Mouse (Mus musculus) liver, embryonic 16.5 days (tissue): ENCODE data around the gene Ntmt1. TPM values are rescaled to one million over a fixed set of nuclear protein-coding genes. Genes with fewer than 3 reads are reported as not detected.

ENCODE experiments used
- ATAC-seq: fragments of 200-750 bp; cut with Nextera tagmentation; 2 replicates; pipeline ENCODE4 v1.8.0; 2017; ENCODE audit warnings: low read depth, mild to moderate bottlenecking, moderate number of reproducible peaks, moderate library complexity
- H3K27ac ChIP-seq: fragments of 300-500 bp; sonication (generic); 2 replicates; pipeline ENCODE4 v1.5.1; 2014; ENCODE audit warnings: mild to moderate bottlenecking, low read length
- H3K27me3 ChIP-seq: fragments of 300-500 bp; sonication (generic); 2 replicates; pipeline ENCODE4 v1.6.1; 2014; ENCODE audit warnings: low read depth, low read length, mixed read lengths; ENCODE audit not compliant: control insufficient read depth, insufficient read depth
- H3K36me3 ChIP-seq: fragments of 300-500 bp; sonication (generic); 2 replicates; pipeline ENCODE4 v1.6.1; 2014; ENCODE audit warnings: mild to moderate bottlenecking; ENCODE audit not compliant: control insufficient read depth, insufficient read depth
- H3K4me1 ChIP-seq: fragments of 300-500 bp; sonication (generic); 2 replicates; pipeline ENCODE4 v1.6.1; 2014; ENCODE audit warnings: low read depth, low read length, mixed read lengths; ENCODE audit not compliant: control insufficient read depth
- H3K4me2 ChIP-seq: fragments of 300-500 bp; sonication (generic); 2 replicates; pipeline ENCODE4 v1.6.1; 2014; ENCODE audit warnings: low read depth, low read length, mixed read lengths
- H3K4me3 ChIP-seq: fragments of 300-500 bp; sonication (generic); 2 replicates; pipeline ENCODE4 v1.5.1; 2014; ENCODE audit warnings: low read depth, mild to moderate bottlenecking, low read length
- H3K9ac ChIP-seq: fragments of 300-500 bp; sonication (generic); 2 replicates; pipeline ENCODE4 v1.6.1; 2014; ENCODE audit warnings: low read depth, low read length
- H3K9me3 ChIP-seq: fragments of 300-500 bp; sonication (generic); replicated peaks from 2 replicates; pipeline ENCODE4 v1.6.1; 2016; ENCODE audit warnings: low read length; ENCODE audit not compliant: control insufficient read depth
- WGBS: fragments of 180-500 bp; shearing (Covaris S2); extraction: QIAGEN DNeasy Blood & Tissue Kit; methylation state at CpG from one replicate; pipeline ENCODE4 v1.1.7; 2014; ENCODE audit not compliant: insufficient replicate concordance; 5-methylcytosine and 5-hydroxymethylcytosine counted together
- polyA plus RNA-seq: library from polyadenylated mRNA; unstranded; fragments of >200 nt; fragmentation: Nextera tagmentation; extraction: Ambion mirVana; gene quantifications from 2 replicates; pipeline ENCODE4 v1.2.1, GENCODE M21; 2015

Gene Ntmt1
- polyA plus RNA-seq, 1 experiment from 2014 or later = 24.9 TPM

DNA sequence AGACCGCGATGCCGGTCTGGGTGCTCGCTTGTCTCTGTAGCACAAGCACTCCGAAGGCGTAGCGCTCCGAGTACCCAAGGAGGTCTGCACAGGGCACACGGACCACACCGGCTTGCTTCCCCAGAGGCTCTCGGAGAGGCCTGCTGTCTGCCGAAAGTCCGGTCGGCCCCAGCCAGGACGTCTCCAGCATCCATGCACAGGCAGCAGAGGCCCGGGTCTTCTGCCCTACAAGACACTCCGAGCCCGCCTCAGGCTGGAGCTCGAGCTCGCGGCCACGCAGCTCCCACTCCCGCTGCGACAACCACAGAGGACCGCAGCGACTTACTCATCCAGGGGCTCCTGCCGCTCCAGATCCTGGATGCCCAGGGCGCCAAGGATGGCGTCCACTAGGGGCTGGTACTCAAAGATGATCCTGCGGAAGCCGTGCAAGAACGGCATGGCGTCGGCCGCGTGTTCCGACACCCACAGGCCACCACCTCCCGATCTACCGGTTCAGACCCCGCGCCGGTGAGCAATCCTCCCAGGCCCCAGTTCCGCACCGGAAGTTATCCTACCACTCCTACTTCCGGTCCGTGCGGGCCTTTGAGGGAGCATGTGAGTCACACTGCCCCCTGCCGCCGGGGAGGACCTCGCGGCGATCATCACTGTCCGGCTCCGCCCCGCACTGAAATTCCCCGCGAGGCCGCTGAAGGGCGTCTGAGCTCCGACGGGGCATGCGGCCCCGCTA, 20.3 kb downstream of the Ntmt1 start:
- Histone ChIP-seq H3K27ac (peak overlapping the region; percentile 97), H3K9ac (peak overlapping the region; percentile 92), H3K4me2 (peak overlapping the region; percentile 70), H3K27me3 (no peaks in the 10 kb centered on the region), H3K9me3 (no peaks in the 10 kb centered on the region), H3K4me1 (peaks cover 27% of the 10 kb centered on the region), H3K4me3 (peak overlapping the region; percentile 100), H3K36me3 (peaks cover 34% of the 10 kb centered on the region)
- peak; percentile 85 for ATAC-seq
- WGBS = under 1% methylated on average over 63 of the region's 63 CpGs

DNA sequence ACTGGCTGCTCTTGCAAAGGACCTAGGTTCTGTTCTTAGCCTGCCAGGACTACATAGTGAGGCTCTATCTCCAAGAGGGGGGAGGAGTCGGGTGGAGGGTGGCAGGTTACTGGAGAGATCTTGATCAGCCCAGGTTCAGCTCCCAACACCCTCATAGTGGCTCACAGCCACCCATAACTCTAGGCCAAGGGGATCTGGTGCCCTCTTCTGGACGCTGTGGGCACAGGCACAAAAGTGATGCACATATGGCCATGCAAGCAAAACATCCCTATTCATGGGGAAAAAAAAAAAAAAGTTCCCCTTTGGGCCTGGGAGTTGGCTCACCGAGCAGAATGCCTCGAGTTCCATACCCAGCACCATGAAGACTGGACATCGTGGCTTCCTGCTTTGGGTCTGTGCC, 21.7 kb downstream of the Ntmt1 start:
- Histone ChIP-seq H3K36me3 (peaks cover 20% of the 10 kb centered on the region), H3K9me3 (no peaks in the 10 kb centered on the region), H3K9ac (no peak overlapping the region), H3K4me1 (peaks cover 27% of the 10 kb centered on the region), H3K4me3 (no peak overlapping the region), H3K27ac (no peak overlapping the region), H3K27me3 (no peaks in the 10 kb centered on the region), H3K4me2 (no peak overlapping the region)
- 16% methylated on average over 5 of the region's 5 CpGs for WGBS
- ATAC-seq = no peak

DNA sequence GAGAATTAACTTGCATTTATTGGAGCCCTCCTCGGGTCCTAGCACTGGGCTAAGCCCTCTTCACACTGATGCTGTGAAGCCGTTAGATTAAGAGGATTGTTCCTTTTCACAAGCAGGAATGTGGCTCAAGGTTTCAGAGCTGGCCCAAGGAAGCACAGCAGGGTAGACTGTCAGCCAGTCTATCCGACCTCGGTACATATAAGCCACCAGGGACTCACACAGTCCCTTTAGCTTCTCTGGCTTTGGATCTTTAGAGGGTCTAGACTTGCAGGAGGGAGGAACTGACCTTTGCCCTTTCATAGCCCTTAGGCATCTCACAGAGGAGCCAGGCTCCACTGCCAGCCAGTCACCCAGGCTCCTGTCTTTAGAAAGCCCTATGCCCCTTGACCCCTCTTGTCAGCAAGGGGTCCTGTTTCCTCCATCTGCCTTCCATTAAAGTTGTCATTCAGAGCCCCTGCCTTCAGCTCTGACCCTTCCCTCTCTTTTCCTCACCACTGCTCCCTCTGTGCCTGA, 22.7 kb downstream of the Ntmt1 start, which contains the start of gene Asb6:
Asb6 (minus strand) TSS at position 51 of the 513 bp plus-strand sequence.
- ATAC-seq = no peak
- no peaks in the 10 kb centered on the region for H3K27me3 ChIP-seq
- peaks cover 27% of the 10 kb centered on the region for H3K4me1 ChIP-seq
- H3K9ac ChIP-seq = no peak within 1 kb of the TSS
- H3K4me3 ChIP-seq = no peak within 1 kb of the TSS
- WGBS = 50% methylated on average over 4 of the region's 4 CpGs
- no peaks in the 10 kb centered on the region for H3K9me3 ChIP-seq
- H3K36me3 ChIP-seq = peaks cover 9% of the 10 kb centered on the region
- H3K27ac ChIP-seq = no peak within 1 kb of the TSS
- no peak within 1 kb of the TSS for H3K4me2 ChIP-seq

DNA sequence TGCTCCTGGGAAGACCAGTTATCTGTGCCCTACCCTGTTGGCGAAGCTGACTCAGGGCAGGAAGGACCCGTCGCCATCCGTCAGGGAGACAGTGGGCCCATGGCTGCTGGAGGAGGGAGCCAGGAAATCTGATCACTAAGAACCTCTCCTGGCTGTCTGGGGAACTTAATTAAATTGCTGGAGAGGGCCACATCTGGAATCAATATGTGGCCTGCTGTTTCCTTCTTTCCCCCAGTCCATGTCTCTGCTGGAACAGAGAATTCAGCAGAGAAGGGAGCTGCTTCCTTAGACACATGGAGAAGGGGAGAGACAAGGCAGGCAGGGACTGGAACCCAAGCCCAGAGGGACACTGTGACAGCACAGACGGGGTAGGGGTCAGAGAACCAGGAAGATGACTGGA, 26.0 kb downstream of the Ntmt1 start:
- ATAC-seq = no peak
- H3K4me2 ChIP-seq = no peak overlapping the region
- H3K27me3 ChIP-seq = no peaks in the 10 kb centered on the region
- no peak overlapping the region for H3K9ac ChIP-seq
- H3K4me1 ChIP-seq = peaks cover 12% of the 10 kb centered on the region
- WGBS = 44% methylated on average over 5 of the region's 5 CpGs
- H3K27ac ChIP-seq = no peak overlapping the region
- no peak overlapping the region for H3K4me3 ChIP-seq
- H3K36me3 ChIP-seq = no peaks in the 10 kb centered on the region
- no peaks in the 10 kb centered on the region for H3K9me3 ChIP-seq

DNA sequence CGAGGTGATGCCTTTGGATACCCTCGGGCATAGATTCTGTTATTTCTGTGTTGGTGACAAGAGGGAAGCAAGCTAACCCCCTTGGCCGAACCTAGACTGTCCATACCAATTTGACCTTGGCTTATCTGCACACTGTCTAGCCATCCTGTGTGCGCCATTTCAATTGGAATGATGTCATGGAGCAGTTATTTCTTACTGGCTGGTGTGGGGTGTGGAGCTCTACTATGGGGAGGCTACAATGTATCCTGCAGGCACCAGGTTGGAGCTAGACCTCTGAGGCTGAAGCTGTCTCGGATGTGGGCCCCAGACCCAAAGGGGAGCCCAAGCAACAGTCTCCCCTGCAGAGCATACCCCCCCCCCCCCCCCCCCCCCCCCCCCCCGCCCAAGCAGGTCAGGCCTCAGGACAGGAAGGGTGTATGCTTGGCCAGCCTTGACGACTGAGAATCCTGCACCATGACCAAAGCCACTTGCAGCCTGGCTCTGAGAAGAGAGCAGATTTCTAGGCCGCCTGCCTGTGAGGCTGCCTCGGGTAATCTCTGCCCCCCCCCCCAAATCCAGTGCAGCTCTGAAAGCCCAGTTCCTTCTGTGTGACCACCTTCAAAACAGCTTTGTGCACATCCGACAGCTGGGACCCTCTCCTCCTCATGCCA, 26.9 kb downstream of the Ntmt1 start, which contains the start of gene Prrx2:
Prrx2 (plus strand) TSS at position 600 of the 650 bp plus-strand sequence.
- no peaks in the 10 kb centered on the region for H3K27me3 ChIP-seq
- H3K9me3 ChIP-seq = no peaks in the 10 kb centered on the region
- H3K4me2 ChIP-seq = no peak within 1 kb of the TSS
- H3K4me3 ChIP-seq = no peak within 1 kb of the TSS
- H3K9ac ChIP-seq = no peak within 1 kb of the TSS
- WGBS = 50% methylated on average over 9 of the region's 10 CpGs
- peaks cover 5% of the 10 kb centered on the region for H3K4me1 ChIP-seq
- H3K27ac ChIP-seq = no peak within 1 kb of the TSS
- no peak for ATAC-seq
- no peaks in the 10 kb centered on the region for H3K36me3 ChIP-seq

DNA sequence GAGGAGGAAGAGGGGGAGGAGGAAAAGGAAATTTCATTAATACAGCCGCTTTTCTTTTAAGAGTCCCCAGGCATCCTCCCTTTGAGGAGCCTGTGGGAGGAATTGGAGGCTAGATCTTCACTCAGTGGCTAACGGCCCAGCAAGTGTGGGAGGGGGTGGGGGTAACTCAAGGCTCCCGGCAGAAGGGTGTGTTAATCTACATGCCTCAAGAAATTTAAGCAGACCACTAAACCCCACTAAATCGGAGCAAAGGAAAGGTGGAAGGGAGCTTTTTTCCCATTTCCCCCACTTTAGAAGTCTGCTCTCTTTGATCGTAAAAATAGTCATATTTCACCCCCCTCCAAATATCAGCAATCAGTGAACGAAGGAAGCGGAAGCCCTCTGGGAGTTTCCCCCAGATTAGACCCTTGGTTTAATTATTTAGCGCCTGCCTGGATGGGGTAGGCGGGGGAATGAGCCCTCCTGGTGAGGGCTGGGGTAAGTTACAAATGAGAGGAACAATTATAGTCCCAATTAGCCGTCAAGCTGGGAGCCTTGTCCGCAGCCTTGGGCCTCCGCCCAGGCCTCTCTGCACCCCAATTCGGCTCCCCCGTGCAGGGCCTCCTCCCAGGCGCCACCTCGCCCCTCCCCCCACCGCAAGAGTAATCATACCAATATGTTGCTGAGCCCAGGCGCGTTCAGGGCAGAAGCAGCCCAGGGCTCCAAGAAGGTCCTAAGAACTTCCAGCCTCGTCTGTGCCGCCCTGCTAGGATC, 28.8 kb downstream of the Ntmt1 start:
- H3K36me3 ChIP-seq = no peaks in the 10 kb centered on the region
- no peak overlapping the region for H3K4me2 ChIP-seq
- WGBS = 21% methylated on average over 21 of the region's 21 CpGs
- no peaks in the 10 kb centered on the region for H3K27me3 ChIP-seq
- H3K4me3 ChIP-seq = no peak overlapping the region
- H3K27ac ChIP-seq = no peak overlapping the region
- no peaks in the 10 kb centered on the region for H3K9me3 ChIP-seq
- no peak overlapping the region for H3K9ac ChIP-seq
- ATAC-seq = no peak
- peaks cover 5% of the 10 kb centered on the region for H3K4me1 ChIP-seq

DNA sequence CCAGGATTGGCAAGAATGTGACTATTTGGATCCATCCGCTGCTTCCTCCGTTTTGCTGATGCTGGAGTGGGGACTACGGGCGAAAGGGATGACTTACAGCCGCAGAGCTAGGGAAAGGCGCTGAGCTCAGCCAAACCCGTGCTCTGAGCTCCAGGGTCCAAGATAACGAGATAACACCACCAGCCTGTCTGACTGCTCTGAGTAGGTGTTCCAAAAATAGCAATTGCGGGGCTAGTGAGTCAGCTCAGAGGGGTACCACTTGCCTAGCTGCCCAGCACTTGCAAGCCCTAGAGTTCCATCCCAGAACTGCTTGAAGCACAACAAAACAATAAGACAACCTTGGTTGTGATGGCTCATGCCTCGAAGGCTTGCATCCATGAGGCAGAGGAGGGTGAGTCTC, 35.0 kb downstream of the Ntmt1 start:
- no peaks in the 10 kb centered on the region; the same call in 1 of the 2 replicates for H3K4me1 ChIP-seq
- 34% methylated on average over 10 of the region's 10 CpGs for WGBS
- no peaks in the 10 kb centered on the region for H3K36me3 ChIP-seq
- ATAC-seq = no peak
- H3K9ac ChIP-seq = no peak overlapping the region
- H3K27ac ChIP-seq = no peak overlapping the region
- peaks cover 42% of the 10 kb centered on the region for H3K27me3 ChIP-seq
- H3K4me3 ChIP-seq = no peak overlapping the region
- no peak overlapping the region for H3K4me2 ChIP-seq
- H3K9me3 ChIP-seq = no peaks in the 10 kb centered on the region

DNA sequence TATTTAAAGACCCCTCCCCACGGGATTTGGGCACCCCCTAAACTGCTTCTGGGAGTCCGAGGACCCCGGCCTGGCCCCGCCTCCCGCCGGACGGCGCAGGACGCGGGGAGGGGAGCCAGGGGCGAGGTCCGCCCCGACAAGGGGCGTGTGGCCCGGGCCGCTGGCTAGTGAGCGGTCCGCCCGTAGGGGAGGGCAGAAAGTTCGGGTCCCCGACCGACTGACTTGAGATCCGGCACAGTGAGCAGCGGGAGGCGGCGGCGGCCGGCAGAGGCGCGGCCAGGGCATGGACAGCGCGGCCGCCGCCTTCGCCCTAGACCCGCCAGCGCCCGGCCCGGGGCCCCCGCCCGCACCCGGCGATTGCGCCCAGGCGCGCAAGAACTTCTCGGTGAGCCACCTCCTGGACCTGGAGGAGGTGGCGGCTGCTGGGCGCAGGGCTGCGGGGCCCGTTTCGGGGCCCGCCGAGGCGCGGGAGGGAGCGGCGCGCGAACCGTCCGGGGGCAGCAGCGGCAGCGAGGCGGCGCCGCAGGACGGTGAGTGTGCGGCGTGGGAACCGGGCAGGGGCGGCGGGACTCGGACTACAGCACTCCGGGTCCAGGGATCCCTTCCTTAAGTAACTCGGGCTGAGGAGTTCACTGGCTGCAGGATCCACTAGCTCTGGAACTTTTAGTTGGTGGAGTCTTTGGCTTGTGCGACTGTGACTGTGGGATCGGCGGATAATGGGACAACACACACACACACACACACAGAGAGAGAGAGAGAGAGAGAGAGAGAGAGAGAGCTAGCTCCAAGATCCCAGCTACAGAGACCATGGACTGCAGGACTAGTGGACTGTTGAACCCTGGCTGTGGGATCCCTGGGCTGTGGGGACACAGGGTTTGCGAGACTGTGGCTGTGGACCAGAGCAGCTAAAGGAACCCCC, 37.8 kb downstream of the Ntmt1 start:
- Histone ChIP-seq H3K9ac (no peak overlapping the region), H3K4me3 (peak overlapping the region; percentile 45), H3K4me1 (no peaks in the 10 kb centered on the region; the same call in 1 of the 2 replicates), H3K4me2 (peak overlapping the region; percentile 56), H3K36me3 (no peaks in the 10 kb centered on the region), H3K27ac (no peak overlapping the region), H3K9me3 (no peaks in the 10 kb centered on the region), H3K27me3 (peaks cover 42% of the 10 kb centered on the region)
- no peak for ATAC-seq
- 2% methylated on average over 79 of the region's 80 CpGs for WGBS
